Mouse (Mus musculus): ENCODE data around the gene Gm3336.

GRCm38 (mm10) chr8:70682692-70683091 lies 35.7 kb upstream of the Gm3336 start:
- no peak for TF ChIP-seq CTCF (IDR thresholded peaks at IDR 0.05; ENCODE audit: extremely low read depth, insufficient read depth, insufficient read length, insufficient replicate concordance)
- no peak for TF ChIP-seq POLR2A (IDR thresholded peaks at IDR 0.05; ENCODE audit: low read depth, low read length)
